Mouse (Mus musculus): ENCODE results near the gene Ccdc115. TPM values are rescaled to one million over a fixed set of nuclear protein-coding genes. Genes with fewer than 3 reads are reported as not detected.
A peak's percentile ranks its signal among the peaks of the same experiment; 100 is the strongest.
"Not testable (repeated sequence)": the region's sequence is repeated elsewhere in the genome, so short reads cannot be mapped to it uniquely, and the experiment has no call there.

Ccdc115 gene
- total RNA-seq, 2 experiments from 2014 or later: 16.7 to 17.8 TPM

DNA sequence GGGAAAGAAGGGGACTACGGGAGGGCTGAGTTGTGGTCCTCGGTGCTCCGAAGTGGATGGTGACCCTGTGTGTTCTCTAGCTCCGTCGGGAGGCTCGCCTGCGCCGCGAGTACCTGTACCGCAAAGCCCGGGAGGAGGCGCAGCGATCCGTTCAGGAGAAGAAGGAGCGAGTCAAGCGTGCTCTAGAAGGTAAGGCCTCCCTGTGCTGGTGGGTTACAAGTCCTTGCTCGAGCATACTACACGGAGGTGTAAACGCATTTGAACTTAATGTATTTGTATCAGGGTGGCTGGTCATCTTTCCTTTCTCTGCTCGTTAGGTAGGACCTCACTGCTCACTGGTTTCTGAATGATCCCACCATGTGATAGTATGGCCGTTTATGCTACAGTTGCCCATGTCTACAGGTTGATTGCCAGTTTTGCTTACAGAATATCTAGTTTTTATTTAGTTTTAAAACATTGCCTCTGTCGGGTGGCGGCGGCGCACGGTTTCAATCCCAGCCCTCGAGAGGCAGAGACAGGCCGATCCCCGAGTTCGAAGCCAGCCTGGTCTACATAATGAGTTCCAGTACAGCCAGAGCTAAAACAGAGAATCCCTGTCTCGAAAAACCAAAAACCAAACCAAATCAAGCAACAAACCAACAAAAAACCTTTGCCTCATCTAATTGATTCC, 624 bp upstream of the Ccdc115 start:
- no peak for DNase-seq (ENCODE audit: low spot score in 2 of 2)

DNA sequence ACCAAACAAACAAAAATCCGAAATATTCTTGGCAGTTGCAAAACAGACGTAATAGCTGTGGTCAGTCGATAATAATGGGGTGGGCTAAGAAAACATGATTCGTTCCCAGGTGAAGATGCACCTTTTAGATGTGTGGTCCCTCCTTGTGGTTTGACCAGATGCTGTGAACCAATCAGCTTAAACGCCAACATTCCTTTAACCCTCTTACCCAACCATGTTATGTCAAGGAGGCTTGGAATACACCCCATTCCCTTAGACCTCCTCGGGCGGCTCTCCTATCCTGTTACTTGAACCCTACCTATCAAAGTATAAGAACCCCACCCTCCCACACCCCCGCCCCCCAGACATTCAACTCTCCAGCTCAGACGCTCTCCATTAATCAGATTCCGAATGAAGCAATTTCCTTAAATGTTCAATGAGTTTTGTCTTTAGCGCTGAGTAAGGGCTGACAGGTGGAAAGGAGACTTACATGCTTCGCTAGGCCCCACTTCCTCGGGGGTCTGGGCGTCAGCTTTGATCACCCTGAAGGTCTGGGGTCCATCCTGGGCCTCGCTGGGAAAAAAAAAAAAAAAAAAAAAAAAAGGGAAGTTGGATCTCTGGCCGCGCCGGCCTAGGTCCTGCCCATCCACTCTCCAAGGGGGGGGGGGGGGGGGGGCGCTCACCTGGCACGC, 956 bp downstream of the Ccdc115 start:
- no peak for DNase-seq (ENCODE audit: low spot score in 2 of 2)

DNA sequence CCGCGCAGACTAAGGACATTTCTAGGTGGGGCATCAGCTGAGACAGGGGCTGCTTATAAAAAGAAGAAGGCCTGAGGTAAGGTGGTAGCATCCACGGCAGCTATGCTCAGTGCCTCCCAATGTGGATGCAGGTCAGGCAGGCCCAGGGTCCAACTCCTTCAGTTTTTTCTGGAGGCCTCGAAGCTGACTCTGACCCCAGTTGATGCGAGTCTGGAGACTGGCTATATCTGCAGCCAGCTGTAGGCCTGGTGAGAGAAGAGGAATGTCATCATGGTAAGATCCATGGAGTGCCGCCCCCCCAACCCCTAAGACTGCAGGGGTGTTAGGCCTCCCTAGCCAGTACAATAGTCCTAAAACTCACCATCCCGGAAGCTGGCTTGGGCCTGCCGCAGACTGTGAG, 2.1 kb downstream of the Ccdc115 start:
- not testable (repeated sequence) for DNase-seq (ENCODE audit: low spot score in 2 of 2)

DNA sequence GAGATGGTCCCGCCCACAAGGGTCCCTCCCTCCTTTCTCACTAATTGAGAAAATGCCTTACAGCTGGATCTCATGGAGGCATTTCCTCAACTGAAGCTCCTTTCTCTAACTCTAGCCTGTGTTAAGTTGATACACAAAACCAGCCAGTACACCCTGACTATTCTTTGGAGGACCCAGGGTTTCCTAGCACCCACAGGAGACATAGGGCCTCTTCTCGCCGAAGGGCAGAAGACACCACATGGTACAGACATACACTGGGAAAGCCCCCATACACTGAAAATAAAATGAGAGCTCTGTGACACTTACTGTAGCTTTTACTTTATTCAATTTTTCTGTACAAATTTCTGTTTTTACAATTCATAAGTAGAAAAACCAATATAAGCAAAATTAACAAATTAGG, 3.1 kb downstream of the Ccdc115 start:
- DNase-seq (ENCODE audit: low spot score in 2 of 2): no peak

DNA sequence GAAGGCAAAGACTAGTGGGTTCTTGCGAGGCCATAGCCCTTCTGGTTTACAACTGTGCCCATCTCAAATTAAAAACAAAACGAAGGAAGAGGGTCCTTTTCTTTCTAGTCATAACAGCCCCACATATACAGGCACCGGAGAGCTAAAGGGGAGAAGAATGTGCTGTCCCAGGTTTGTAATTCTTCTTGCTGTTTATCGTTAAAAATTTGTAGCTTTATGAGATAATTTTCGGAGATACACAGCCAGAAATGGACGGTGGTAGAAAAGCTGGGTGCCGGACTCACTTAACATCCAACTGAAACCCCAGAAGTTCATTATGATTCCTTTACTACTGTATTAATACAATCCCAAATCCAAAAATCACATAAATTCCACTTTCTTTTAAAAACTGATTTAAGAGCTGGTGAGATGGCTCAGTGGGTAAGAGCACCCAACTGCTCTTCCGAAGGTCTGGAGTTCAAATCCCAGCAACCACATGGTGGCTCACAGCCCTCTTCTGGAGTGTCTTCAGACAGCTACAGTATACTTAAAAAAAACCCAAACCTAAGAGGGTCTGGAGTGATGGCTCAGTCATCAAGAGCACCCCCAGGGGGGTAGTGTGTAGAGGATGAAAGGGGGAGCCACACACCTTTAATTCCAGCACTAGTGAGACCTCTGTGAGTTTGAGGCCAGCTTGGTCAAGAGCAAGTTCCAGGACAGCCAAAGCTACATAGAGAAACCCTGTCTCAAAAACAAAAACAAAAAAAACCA, 3.9 kb downstream of the Ccdc115 start:
- DNase-seq (ENCODE audit: low spot score in 2 of 2): no peak

DNA sequence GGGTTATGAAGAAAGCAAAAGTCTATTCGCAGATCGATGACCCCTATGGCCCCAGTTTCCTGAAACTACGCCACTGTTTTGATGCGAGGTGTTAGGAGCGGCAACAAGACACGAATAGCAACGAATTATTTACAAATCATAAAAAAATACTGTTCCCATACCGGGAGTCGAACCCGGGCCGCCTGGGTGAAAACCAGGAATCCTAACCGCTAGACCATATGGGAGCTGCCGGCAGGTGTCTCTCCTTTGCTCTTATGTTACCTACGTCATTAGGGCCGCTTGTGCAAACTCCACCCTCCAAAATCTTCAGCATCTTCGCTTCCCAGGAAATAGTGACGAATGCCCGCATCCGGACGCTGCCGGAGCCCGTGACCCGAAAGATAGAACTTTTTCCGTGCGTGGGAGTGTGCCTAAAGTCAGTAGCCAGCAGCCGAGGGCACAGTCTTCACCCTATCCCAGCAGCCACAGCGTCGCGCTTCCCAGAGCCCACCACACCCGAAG, 4.8 kb downstream of the Ccdc115 start:
- DNase-seq (ENCODE audit: low spot score in 2 of 2): peak; percentile 89 to 96

DNA sequence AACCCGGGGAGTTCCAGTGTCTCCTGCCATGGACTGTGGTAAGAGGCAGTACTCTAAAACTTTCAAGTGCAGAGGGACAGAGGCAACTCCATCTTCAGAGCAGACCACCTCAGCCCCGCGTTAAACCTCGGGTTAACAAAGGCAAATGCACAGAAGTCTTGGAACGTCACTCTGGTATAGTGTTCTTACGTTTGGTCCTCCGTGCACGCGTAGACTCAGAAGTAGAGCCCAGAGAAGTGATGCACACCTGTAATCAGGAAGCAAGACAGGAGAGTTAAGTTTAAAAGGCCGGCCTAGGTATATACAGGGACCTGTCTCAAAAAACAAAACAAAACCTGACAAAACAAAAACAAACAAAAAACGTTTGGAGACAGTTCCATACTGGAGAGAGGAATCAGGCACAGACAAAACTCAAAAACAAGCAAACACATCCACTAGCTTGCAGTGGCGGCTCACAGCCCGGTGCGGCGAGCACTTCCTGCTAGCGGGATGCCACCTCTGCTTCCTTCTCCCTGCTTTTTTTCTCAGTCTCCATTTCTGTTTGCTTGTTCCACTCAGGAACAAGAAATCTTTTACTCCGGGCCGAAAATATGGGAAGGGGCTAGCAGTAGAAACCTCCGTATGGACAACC, 5.5 kb downstream of the Ccdc115 start:
- peak in 1 of 2 experiments; percentile 31 for DNase-seq (ENCODE audit: low spot score in 2 of 2)

DNA sequence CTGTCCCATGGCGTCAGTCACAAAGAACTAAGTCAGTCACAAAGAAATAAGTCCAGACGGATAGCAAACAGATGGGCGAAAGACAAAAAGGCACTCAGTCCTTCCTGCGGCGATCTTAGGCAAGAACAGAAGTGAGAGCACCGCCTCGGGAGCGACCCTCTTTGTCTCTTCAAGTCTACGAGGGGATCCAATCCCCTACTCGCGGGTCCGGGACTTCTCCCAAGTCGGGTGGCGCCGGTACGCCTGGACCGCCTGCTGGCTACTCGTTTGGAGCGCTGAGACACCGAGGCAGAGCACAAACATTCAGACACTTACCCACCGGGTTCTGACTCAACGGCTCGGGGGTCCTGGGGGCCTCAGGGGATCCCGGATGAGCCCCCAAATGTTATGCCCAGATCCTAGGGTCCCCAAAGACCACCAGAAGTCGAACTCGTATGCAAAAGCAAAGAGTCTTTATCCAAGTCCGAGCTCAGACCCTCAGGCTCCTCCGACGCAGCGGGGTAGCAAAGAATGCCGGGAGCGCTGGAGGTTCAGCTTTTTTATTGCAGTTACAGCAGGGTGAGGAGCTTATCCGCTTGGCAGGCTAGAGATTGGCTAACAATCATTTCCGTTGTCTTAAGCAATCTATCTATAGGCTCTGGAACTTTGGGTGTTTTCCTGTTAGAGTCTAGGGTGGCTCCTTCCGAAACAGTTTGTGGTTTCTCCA, 6.5 kb downstream of the Ccdc115 start:
- DNase-seq (ENCODE audit: low spot score in 2 of 2): peak in 1 of 2 experiments; percentile 33

DNA sequence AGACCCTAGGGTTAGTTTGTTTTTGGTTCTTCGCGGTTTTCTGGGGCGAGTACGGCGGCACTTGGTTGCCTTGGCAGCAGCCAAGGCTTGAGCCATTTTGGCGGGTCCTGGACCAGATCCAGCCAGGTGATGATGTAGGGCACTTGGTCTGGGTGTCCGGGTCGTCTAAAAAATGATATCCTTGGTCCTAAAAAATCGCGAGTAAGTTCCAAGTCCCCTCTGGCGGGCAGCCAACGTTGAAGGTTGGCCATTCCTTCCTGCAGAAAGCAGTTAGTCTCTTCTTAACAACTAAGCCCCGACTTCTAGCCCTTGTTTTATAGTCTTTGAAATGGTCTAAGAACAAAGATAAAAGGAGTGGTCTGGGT, 7.1 kb downstream of the Ccdc115 start:
- no peak for DNase-seq (ENCODE audit: low spot score in 2 of 2)

DNA sequence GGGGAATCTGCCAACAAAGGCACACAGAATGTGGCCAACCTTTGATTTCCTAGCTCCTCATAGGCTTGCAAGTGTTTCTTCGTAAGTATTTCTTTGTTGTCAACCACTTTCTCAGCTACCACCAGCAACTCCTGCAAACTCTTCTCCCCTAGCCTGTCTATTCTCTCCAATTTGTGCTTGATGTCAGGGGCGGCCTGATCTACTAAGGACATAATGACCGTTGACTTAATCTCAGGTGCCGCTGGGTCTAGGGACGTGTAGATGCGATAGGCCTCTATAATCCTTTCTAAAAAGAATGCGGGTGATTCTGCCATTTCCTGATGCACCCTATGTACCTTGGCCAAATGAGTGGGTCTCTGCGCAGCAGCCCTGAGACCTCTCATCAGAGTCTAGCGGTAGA, 8.0 kb downstream of the Ccdc115 start:
- DNase-seq (ENCODE audit: low spot score in 2 of 2): no peak

DNA sequence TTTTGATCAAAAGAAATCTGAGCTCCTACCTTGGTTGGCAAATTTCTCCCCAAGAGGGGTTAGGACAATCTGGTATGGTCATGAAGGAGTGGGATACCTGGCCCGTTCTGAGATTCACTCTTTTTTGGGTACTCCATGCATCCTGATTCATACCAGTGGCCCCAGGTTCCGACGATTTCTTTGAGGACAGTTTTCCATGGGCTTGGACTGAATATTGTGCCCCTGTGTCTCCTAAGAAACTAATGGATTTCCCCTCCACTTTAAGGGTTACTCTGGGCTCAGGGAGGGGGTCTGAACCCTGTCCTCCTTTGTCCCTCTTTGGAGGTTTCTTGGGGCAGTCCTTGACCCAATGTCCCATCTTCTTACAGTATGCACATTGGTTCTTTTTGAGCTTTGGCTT, 8.5 kb downstream of the Ccdc115 start:
- no peak for DNase-seq (ENCODE audit: low spot score in 2 of 2)

DNA sequence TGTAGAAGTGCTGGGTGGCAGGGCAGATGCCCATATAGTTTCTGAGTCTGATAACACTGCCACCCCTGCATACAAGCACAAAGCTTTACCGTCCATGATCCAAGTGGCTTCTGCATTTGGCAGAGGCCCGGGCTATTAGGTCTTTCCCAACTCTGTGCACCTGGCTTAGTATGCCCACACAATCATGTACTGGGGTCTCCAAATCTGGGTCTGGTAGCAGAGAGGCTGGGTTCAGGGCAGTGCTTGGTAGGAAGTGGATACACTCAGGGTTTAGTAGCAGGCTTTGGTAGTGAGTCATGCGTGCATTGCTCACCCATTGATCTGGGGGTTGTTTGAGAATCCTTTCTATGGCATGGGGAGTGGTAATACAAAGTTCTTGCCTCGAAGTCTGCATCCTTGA, 10.2 kb downstream of the Ccdc115 start:
- DNase-seq (ENCODE audit: low spot score in 2 of 2): no peak

DNA sequence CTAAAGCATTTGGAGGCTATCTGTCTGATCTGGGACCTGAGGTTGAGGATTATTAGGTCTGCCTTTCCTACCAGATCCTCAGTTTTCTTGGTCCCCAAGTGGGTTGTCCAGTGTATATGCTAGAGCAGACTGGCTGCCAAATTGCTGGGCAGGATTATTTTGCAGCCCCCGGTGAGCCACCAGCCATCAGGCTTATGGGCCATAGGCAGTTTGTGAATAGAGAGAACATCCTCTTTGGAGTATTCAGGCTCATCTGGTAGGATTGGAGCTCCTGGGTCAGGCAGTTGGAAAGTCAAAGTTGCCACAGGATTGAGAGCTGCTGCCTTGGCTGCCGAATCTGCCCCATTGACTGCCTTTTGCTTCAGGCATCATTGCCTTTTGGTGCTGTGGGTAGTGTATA, 11.0 kb downstream of the Ccdc115 start:
- no peak for DNase-seq (ENCODE audit: low spot score in 2 of 2)

DNA sequence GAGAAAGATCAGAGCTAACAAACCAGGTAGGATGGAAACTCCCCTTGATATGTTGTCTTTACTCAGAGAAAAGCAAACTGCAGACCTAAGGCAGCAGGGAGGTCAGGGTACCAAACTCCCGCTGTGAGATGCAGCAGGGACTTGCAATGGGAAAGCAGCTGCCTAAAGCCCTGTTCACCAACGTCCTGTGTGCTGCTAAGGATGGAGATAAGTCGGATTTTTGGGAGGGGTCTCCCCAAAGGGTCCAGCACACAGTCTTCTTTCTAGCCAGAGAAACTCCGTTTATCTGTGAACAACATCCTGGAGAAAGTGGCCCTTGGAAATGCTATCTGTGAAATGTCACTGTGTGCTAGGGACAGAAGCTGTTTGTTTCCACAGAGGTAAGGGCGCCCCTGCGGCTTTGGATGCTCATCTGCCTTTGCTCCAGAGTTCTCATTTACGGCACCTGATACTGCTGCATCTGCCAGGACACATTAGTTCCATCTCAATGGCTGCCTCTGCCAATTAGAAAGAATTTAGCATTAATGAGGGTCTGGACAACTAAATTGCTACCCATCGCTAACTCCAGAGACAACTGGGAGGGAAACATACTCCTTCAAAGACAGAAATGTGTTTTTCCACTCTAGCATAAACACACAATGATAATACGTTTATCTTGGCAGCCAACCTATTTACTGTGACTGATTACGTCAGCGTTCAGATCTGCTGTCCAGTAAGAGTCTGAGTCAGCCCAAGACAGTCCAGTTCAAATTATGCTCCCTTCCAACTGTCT, 40.1 kb downstream of the Ccdc115 start:
- no peak for DNase-seq (ENCODE audit: low spot score in 2 of 2)

DNA sequence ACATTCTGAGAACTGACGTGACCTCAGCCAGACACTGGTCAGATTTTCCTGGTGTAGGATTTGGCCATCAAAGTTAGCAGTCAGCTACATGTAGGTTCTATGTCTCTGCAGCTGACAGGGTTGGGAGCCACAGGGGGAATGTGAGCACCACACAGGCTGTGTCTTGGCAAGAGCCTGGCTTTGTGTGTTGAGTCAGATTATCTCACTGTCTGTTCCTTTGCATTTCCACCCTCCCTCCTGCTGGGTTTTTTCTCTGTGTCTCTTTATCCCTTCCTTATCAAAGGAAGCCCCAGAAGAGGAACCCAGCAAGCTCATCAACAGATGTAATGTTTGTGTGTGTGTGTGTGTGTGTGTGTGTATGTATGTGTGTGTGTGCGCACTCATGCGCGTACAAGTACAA, 43.2 kb downstream of the Ccdc115 start:
- peak in 1 of 2 experiments; percentile 14 for DNase-seq (ENCODE audit: low spot score in 2 of 2)

DNA sequence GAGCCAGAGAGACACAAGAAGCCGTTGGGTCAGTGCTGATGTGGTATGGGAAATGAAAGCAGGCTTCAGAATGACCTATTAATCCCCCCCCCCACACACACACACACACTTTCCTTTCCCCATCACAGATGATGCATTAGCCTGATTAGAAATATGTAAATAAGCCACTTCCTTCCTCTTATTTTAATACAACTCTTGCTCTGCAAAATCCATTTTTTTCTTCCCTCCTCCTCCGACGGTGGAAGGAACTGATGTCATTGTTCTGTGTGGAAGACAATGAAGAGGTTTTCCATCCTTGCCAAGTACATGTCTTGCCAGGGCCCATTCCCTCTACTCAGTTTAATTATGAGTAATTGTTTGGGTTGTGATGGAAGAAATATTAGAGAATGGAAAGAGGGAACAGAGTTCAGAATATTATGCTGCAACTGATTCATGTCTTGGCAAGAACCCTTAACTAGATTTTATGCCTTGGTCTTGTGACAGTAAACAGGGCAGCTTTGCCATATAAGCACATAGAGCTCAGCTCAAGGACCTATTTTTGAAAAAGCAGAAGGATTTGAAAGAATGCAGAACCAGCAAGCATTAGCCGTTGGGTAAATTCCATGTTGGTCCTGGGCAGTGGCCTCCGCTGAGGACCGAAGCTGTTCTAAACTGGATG, 50.1 kb downstream of the Ccdc115 start:
- no peak for DNase-seq (ENCODE audit: low spot score in 2 of 2)

DNA sequence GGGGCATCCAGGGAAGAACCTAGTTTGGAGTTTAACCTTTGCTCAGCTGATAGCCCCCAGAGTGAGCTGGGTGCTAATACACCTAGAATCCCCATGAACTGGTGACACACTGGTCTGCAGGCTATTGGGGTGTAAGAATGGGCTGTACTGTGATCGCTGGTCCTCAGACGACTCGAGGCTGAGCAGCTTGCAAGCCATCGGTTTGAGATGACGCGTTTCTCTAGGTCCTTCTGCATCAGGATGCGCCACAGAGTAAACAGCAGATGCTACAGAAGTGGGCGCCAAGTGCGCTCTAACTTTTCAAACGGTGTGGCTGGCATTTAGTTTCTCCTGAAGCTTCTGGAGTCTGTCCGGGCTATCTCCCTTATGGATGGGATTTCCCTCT, 50.6 kb downstream of the Ccdc115 start:
- peak; percentile 16 to 44 for DNase-seq (ENCODE audit: low spot score in 2 of 2)

DNA sequence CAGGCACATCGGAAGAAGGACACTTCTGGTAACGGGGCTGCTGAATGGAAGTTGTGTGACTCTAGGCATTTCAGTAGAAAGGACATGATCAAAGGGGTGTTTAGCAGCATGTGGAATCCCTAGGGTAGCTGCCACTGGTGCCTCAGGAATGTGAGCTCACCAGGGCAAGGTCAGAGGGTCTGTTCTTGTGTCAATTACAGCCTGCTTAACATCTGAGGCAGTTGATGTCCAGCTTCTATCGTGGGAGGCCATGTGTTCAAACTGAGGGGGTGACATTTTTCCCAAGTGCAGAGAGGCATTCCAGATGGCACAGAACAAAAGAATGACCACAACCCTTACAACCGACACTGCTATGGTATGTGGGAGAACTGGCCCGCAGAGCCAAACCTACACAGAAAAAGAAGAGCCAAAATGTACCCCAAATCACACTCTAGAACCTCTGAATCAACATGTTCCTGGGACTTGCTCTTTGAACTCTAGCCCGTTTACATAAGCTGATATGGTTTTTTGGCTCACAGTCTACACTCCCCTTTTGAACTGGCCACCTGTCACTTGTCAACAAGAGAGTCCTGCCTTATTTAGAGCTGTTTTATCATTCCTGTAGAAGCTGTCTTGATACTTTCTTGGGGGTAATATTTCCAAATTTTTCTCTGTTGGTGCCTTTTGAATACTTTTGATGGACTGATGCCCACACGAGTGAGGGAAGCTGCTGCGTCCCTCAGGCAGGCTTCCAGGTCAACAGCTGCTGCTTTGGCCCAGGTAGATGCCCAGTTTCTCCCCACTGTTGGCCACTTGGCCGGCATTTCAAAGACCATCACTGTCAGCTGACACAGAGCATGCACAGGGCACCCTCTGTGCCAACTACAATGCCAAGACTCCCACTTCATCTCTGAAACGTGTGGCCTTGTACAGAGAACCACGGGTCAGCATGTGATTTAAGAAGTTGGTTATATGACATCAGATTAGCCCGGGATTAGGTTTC, 51.8 kb downstream of the Ccdc115 start:
- no peak for DNase-seq (ENCODE audit: low spot score in 2 of 2)

Data from layer of hippocampus, adult 18-20 months (tissue).